Mouse (Mus musculus): ENCODE measurements around the gene Scp2.

Gene Scp2

DNA sequence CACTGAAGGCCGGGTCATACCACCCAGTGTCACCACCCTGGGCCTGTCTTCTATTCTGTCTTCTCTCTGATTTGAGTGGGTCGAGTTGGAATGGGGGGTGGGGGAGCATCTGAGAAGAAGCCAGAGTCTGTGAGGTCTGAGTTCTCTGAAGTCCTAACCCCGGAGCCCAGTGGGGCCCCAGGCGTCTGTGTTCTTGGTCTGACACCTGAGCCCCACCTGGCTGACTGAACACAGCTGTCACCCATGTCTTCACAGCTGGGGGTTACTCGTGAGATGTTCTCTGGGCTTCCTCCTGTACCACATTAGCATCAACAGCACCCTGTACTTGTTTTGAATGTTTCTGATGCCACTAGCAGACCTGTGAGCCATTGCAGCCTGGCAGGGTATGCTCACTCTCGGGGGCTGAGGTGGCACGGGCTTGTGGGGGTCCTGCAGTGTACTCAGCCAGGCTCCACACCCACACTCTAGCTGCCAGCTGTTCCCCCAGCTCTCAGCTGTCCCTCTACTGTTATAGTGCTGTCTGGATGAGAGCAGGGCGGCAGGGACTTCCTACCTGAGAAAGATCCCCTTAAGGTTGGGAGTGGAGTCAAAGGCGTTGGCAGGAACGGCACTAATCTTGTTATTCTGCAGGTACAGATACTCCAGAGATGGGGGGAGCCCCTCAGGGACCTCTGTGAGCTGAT is 126.4 kb downstream of the Scp2 start:
- no peak for DNase-seq (ENCODE audit: low read depth)

- no peak for DNase-seq (ENCODE audit: low read depth)
These were observed 127.0 kb downstream of the Scp2 start for GRCm38 (mm10) chr4:108017839-108018238.

- no peak for DNase-seq (ENCODE audit: low read depth)
These were observed 128.5 kb downstream of the Scp2 start for GRCm38 (mm10) chr4:108016321-108016720.

DNA sequence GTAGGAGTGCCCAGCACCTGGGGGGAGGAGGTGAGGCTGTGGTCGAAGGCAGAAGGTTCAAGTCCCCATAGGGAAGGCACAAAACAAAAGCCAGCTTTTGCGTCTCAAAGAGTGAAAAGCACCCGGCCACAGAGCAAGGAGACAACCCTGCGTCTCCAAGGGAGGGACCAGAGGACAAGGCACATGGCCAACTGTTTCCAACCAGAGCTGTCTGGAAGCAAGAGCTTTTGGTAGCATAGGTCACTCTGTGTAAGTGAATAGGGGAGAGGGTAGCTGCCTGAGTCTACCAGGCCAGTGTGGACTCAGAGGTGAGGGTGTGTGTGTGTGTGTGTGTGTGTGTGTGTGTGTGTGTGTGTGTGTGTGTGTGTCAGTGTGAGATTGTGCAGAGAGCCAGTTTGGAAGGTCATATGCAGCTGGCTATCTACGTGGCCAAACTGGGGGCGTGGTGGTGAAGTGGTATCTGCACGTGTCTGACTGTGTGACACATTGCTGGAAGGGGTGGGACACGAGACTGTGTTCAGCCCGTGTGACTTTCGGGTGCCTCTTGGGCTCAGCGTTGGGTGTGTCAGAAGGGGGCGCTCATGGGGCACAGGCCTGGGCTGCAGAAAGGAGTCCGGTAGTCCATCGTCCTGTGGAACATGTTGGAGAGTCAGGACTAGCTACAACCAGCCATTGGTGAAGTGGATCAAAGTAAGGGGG is 129.6 kb downstream of the Scp2 start:
- no peak for DNase-seq (ENCODE audit: low read depth)

DNA sequence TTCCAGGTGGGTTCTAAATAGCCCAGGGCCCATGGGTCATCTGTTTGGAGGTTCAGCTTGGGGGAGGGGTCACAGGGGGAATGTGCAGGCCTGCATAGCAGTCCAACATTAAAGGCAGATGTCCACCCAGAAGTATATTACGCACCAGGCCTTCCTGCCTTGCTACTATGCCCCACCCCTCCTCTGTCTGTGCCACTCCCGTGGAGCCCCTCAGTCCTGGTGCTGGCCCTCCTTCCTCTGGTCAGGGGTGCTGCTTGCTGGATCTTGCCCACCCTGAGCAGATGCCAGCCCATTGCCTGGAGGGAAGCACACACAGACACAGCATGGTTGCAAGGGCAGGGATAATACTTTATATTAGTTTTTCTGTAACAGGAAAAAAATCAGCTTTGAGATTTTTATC is 130.3 kb downstream of the Scp2 start:
- no peak for DNase-seq (ENCODE audit: low read depth)

GRCm38 (mm10) chr4:108008541-108008940 is 136.3 kb downstream of the Scp2 start:
- DNase-seq (ENCODE audit: low read depth), result no peak

GRCm38 (mm10) chr4:108007532-108008103 is 137.2 kb downstream of the Scp2 start:
- no peak for DNase-seq (ENCODE audit: low read depth)

DNA sequence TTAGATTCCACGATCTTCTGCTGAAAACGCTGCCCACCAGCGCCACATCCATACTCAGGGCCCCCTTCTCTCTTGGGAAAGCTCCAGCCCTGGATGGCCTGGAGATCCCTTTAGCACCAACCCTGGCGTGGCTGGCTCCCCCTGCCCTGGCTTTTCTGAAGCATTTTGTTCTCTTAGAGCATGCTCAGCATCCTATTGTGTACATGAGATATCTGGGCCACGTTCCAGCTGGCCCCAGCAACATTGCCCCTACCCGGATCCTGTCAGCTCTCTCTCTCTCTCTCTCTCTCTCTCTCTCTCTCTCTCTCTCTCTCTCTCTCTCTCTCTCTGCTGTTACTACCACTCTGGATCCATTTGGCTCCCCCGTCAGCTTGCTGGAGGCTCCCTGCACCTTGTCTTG is 139.5 kb downstream of the Scp2 start:
- DNase-seq (ENCODE audit: low read depth), result no peak

DNA sequence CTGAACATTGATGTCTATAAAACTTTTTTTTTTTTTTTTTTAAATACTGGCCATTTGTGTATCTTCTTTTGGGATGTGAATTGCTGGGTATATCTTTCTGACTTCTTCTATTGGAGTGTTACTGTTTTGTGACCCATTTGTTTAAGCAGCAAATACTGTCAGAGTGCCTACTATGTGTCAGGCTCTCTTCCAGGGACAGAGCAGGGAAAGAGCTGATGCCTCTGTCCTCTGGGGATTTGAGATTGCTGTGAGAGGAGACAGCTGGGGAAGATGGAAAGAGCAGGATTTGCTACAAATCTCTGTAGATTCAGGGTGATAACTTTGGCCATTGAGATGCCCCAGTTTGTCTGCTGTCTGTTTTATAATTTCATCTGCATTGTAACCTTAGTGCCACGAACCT is 145.4 kb downstream of the Scp2 start:
- DNase-seq (ENCODE audit: low read depth), result no peak

DNA sequence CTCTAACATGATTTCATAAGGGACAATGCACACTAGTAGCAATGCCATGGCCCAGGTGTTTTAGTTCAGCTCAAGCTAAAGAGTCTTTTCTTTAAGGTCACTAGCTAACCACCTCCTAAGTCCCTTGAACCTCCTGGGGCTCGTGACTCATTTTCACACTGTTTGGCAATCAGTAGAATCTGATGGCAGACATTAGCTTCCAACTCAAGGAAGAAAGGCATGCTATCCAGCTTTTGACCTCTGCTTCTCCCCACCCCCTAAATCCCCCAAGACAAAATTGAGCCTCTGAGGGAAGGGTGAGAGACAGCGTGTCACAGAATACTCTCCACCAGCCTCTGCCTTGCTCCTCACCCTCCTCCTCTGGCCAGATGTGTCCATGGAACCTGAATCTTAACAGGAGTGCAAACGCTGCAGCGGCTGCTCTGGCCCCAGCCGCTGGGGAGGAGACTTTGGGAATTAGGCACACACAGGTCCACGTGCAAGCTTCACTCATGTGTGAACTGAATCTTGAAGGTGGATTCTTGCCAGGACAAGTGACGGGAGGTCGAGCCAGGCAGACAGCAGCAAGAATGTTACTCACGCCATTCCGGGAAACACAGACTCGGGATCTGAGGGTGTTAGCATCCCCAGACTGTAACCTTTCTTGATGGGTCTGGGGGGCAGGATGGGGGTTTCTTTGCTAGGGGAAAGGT is 146.0 kb downstream of the Scp2 start:
- no peak for DNase-seq (ENCODE audit: low read depth)

DNA sequence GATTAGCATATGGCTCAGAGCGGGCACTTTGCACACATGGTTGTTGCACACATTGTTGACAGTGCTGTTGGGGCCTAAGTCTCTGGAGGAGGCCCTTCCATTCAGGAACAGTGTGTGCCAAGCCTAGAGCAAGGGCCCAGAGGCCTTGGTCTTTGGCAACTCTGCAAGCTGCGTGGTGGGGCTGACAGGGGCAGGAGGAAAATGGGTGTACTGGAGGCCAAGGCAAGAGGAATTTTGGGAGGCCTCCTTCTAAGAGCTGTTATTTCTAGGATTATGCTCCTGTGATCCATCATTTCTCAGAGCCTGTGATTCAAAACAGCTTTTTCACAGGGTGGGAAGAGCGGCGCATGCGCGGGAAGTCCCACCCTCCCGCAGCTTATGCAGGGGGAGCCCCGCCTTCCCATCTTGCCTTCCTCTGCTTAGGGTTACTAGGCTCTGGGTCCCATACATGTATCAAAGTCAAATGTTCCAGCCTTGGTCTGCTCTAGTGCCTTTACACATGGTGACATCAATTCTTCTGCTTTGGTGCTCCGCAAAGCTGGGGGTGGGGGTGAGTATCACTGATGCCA is 148.3 kb downstream of the Scp2 start:
- no peak for DNase-seq (ENCODE audit: low read depth)

DNA sequence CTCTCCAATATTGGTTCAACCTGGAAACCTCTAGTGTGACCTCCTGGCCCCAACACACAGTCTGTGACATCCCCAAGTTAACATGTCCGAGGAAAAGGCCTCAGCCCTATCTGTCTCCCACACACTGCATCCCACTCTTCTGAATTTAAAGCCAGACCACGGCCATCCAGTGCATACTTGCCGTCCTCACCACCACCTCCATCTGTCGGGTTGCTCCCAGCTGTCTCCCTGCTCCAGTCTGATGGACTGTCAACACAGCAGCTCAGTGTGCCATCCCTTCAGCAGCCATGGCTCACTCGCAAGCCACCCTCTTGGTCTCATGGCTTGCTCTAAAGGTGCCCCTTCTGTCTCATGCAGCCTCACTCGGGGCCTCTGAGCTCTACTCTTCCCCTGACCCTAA is 149.1 kb downstream of the Scp2 start:
- DNase-seq (ENCODE audit: low read depth), result no peak

DNA sequence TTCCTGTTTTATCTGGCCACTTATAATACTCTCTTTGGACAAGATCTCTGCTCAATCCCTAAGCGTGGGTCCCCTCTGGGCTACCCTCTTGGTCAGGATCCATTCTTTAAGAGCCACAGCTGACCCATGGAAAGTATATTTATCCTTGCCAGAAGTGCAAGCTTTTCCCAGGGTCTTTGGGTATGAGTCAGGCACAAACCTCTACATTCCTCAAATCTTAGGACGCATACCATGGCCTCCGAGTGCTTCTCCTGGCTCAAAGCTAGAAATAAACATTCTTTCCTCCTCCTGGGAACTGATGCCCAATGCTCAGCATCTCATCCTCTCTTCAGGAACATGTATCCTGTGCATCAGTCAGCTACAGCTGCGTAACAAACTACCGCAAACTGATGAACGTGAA is 149.8 kb downstream of the Scp2 start:
- DNase-seq (ENCODE audit: low read depth), result no peak

All from c-Kit-positive CD71-negative TER-119-negative erythroid progenitor cells, embryonic 14.5 days (primary cell).